Mouse (Mus musculus) left cerebral cortex, postnatal 4 days (tissue): ENCODE data around the gene Cacng1. TPM values are rescaled to one million over a fixed set of nuclear protein-coding genes. Genes with fewer than 3 reads are reported as not detected.
A peak's percentile ranks its signal among the peaks of the same experiment; 100 is the strongest.

Experiments used
- DNase-seq: peaks from one replicate; pipeline ENCODE4 v3.0.0-alpha.2; 2022
- intact Hi-C: fragments of 180-260 bp; cut with DNase I; formaldehyde crosslinking; loops from one replicate; pipeline ENCODE4 v1.15.1; 2025
- total RNA-seq, 2 experiments: library from RNA; stranded (reverse); gene quantifications; 2 replicates each; pipeline ENCODE4 v1.2.3; 2021

Cacng1 gene
- 1 to 10 TPM in 1 of 2 experiments, under 1 TPM in 1; 0.82 to 1.5 TPM for total RNA-seq

DNA sequence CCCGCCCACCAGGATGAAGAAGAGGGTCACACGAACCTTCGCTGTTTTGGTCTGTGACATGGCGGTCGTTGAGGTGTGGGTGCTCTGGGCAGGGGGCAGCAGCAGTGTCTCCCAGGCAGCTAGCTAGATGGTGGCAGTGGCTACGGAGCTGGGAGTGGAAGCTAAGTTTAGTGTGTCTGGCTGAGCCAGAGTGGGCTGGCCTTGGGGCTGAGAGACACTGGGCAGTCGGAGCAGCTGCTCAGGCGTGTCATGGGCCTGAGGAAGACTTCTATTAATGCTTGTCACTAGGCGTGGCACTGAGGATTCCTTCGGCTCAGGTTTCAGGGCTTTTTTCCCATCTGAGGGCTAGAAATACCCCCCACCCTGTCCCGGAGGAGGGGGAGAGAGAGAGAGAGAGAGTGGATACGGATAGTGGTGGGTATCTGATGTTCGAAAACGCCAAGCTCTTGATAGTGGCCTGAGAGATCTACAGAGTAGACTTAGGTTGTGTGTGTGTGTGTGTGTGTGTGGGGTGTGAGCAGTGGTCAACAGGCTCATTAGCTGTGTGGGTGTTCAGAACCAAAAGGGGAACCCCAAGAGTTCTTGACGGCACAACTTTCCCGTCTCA is at the start of gene Cacng1:
Gene Cacng1, minus strand, starts transcription at position 191 of the 607 bp plus-strand sequence.
- no peak for DNase-seq
- intact Hi-C loops = no loop called here

DNA sequence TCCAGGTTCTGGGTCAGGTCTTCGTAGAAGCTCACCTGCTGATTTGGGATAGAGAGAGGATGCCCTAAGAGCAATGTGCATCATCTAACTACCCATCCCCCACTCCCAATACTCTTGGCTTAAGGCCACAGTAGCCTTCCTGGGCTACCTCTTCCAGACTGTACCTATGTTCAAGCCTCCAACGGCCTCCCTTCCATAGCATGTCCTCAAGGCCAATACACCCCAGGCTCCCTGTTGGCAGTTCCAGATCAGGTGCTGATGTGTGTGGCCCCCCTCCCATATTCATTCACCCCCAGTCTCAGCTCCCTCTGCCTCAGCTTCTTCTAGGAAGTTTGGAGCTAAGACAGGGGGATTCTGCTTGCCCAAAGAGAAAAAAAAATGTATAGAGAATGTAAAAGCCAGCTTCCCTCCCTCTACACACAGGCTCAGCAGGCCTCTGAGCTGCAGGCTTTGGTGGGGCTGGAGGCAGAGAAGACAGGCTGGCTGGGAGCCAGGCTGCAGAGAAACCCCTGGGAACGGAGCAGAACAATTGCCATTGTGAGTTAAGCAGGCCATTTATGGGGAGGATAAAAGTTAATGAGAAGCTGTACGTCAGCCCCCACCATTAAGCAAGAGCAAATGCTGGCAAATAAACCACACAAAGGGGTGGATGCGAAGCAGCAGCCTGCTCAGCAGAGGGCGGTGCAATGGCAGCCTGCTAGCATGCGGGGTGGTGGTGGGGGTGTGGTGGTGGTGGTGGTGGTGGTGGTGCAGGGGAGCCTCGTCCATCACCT is 46.6 kb upstream of the Cacng1 start:
- intact Hi-C loops = no loop called here
- peak; percentile 67 for DNase-seq

DNA sequence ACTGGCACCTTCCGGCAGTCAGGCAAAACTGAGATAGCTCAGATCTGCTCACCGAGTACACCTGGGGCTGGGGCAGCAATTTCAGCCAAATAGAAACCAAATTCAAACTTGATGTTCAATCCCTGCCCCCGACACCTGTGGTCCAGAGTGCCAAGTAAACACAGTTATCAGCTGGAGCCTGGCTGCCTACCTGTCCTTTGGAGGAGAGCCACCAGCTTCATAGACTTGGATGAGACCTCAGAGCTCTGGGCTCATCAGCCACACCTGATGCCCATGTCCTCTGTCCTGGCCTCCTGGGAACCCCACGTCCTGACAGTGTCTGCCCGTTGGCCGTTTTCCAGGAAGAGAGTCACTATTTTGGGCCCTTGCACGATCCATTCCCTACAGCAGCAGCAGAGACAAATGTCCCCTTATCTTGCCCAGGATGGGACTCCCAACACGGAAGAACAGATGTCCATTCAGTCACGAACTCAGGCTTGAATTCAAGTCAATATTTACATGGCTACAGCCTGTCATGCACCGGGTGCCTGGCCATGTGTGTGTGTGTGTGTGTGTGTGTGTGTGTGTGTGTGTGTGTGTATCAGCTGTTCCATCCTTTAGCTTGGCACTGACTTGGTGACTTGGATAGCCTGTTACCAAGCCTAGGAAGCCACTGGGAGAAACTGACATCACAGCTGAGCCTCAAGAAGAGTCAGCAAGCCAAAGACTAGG is 45.6 kb upstream of the Cacng1 start:
- intact Hi-C loops = no loop called here

DNA sequence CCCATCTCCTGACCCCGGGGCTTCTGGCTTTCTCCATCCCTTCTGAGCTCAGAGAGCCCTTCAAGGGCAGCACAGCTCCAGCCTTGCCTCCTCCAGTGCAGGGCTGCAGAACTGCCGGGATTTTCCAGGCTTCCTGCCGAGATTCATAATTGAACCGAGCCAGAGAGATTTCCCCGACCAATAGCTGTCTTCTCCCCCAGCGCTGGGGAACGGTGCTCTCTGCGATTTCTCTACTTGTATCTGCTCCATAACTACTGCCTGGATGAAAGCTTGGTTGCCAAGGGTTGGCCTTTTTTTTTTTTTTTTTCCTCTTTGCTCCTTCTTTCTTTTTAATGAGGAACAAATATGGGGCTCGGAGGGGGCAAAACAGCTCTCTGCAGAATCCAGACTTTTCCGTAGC is 43.7 kb upstream of the Cacng1 start:
- DNase-seq = no peak
- intact Hi-C loops = no loop called here

More for the DNA sequence above, 45.6 kb upstream of the Cacng1 start:
- DNase-seq = peak; percentile 54

DNA sequence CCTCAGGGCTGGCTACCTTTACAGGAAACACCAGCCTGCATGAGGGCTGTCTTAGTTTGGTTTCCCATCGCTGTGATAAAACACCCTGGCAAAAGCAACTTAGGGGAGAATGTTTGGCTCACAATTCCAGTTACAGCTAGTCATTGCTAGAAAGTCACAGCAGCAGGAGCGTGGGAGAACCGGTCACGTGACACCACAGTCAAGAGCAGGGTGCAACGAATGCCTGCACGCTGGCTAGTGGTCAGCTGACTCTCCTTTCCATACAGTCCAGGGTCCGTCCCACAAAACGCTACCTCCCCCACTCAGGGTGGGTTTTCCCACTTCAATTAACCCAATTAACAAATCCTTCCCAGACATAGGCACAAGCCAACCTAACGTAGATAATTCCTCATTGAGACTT is 43.2 kb upstream of the Cacng1 start:
- intact Hi-C loops = no loop called here
- no peak for DNase-seq

DNA sequence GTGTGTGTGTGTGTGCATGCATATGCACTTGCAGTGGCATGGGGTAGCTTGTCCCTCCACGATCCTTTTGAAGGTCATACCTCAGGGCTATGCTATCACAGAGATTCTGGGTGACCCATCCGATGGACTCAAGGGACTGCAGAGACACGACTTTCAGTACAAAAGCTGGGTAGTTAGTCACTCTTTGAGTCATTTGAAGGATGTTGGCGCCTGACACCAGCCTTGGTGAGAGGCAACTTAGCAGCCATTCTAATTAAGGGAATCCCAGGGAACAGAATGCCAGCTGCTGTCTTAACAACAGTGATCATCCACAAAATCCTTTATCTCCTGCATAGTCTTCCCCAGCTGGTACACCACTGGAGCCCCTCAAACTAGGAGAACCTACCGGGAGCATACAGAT is 32.8 kb upstream of the Cacng1 start:
- intact Hi-C loops = no loop called here
- no peak for DNase-seq

DNA sequence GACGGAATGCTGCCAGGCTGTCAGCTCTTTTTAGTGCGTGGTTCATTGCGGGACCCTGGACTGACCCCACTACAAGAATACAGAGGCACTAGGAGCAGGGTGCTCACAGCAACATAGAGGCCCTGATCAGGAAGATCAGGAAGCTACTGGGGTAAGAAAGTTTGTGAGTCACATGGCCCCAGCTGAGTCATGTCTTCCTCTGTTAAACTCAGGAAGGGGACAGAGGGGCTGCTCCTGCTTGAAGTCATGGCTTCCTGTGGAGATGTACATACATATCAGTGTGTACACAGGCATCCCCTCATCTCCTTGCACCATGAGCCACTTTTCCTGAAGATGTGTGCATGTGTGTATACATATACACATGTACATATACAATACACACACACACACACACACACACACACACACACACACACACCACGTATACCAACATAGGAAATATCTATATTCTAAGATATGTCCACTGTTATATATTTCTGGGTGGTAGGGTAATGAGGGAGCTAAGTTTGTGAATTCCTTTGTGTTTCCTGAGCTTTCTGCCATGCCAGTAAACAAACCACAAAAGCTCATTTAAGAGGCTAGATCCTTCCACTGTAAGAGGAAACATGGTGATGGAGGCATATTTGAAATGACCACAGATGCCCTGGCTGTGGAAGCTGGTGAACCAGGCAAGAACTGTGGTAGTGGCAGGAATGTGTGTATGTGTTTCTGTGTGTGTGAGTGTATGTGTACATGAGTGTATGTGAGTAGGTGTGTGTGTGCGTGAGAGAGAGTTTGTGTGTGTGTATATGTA is 32.1 kb upstream of the Cacng1 start:
- no peak for DNase-seq
- intact Hi-C loops = no loop called here

DNA sequence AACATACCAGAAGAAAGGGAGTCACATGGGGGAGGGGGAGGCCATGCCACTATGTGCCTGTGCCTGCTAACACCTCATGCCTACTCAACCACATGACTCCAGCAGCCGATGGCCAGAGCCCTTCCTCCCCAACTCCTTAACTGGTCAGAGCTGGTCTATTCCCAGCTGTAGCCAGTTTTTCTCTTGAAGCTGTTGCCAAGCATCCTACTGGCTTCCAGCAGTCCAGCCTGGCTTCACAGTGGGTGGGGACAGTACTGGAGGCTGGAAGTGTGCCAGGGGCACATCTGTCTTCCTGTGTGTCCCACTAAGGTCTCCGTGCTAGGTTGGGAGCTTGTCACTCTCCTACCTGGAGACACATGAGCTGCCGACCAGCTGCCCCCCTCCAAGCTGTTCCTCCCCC is 26.8 kb upstream of the Cacng1 start:
- DNase-seq = peak; percentile 67
- intact Hi-C loops = no loop called here

DNA sequence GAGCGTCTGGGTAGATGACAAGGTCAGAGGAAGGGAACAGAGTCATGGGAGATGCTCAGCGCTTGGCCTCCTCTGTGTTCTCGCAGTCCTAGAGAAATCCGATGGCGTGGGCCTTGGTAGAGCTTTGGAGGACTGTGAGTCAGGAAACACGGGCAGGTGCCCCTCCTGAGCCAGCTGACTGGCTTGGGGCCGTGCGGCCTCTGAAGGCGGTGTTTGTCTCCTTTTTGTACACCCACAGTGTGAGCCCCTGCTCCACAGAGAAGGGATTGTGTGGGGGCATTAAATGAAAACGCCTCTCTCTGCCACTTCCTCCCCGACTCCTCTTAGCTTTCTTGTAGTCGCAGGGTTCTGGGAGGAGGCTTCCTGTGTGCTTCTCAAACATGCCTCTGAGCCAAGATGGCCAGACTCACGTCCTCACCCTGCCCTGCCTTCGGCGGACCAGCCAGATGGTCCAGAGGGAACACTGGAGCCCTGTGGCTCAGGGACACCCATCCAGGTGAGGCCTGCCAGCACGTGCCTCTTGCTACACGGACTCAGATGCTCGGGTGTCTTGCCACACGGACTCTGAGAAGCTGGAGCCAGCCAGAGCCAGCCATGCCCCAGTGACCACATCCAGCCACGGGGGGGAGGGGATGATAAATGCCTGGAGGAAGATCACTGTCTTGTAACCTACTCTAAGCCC is 22.2 kb upstream of the Cacng1 start:
- no peak for DNase-seq
- intact Hi-C loops = no loop called here

DNA sequence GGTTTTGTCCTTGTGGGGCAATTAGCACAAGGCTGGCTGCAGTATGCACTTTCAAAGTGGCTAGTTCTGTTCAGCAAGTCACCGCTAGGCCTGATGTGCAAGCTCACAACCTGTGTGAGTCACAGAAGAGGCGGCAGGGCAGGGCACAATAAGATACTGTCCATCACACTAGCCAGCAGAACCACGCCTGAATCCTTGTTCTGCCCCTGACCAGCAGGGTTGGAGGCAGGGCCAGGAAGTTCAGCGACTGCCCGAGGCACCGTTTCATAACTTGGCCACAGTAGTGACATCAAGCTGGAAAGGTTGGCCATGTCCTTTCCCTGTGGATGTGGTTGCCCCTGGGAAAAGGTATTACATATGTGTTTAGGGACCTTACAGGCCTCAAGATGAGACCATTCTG is 21.6 kb upstream of the Cacng1 start:
- intact Hi-C loops = no loop called here

DNA sequence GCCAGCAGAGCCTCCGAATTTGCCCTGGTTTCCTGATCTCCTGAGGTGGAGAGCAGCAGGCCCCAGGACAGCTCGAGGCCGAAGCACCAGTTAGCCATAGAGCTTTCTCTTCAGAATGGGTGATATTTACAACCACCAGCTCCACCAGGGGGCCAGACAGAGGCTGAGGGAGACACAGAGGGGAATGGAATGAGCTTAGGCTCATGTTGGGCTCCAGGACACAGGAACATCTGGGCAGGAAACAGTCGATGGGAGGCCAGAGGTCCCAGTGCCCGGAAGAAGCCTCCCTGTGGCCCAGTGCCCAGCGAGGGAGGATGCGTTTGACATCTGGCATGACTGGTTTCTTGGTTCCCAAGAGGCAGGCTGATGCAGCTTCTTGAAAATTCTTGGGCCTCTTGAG is 17.8 kb upstream of the Cacng1 start:
- intact Hi-C loops = no loop called here
- no peak for DNase-seq

More for the DNA sequence above, 21.6 kb upstream of the Cacng1 start:
- no peak for DNase-seq

DNA sequence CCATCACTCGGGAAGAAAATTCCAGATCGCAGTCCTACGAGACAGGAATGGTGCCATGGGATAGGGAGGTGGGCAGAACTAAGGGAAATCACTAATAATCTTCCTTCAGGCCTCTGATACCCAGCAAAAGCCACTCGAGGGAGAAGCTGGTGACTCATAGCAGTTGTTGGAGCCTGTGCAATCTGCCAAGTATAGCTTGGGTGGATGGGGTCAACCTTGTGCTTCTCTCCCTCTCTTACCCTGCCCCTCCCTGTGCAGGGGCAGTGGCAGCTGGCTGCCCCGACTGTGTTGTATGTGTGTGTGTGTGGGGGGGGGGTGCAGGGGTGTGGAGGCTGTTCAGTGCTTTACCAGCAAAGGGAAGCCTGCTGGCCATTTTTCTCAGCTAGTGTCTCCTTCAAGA is 15.2 kb upstream of the Cacng1 start:
- peak; percentile 19 for DNase-seq
- intact Hi-C loops = no loop called here

DNA sequence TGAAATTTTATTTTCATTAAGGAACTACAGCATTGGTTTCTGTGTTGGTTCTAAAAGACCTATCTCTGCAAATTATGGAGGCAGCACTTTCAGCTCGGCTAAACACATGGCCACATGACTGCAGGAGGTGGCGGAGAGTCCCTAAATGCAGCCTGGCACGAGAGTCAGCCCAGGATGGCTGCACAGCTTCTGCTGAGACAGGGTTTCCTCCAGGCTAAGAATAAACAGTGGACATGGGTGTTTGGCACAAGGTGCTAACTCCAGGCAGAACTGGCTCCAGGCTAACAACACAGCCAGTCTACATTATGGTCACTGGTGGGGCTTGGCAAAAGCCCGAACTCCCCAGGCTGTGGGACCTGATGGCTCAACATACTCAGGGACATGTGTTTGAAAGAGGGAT is 14.6 kb upstream of the Cacng1 start:
- intact Hi-C loops = no loop called here
- DNase-seq = peak; percentile 61

DNA sequence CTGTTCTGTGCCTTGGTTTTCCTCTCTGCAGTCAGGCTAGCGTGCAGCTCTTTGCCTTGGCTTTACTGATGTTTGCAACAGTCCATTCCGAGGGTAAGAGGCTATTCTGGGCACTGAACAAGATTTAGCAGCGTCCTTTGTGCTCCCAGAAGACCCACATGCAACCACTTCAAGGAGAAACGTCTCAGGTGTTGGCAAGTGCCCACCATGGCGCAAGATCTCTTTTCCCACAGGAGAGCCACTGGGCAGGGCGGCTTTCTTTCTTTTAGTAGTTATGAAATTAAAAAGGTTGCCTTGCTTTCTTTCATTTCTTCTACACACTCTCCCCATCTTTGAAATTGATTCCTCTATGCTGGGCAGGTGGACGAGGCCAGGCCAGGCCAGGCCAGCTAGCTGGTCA is 12.8 kb upstream of the Cacng1 start:
- intact Hi-C loops = no loop called here
- no peak for DNase-seq

DNA sequence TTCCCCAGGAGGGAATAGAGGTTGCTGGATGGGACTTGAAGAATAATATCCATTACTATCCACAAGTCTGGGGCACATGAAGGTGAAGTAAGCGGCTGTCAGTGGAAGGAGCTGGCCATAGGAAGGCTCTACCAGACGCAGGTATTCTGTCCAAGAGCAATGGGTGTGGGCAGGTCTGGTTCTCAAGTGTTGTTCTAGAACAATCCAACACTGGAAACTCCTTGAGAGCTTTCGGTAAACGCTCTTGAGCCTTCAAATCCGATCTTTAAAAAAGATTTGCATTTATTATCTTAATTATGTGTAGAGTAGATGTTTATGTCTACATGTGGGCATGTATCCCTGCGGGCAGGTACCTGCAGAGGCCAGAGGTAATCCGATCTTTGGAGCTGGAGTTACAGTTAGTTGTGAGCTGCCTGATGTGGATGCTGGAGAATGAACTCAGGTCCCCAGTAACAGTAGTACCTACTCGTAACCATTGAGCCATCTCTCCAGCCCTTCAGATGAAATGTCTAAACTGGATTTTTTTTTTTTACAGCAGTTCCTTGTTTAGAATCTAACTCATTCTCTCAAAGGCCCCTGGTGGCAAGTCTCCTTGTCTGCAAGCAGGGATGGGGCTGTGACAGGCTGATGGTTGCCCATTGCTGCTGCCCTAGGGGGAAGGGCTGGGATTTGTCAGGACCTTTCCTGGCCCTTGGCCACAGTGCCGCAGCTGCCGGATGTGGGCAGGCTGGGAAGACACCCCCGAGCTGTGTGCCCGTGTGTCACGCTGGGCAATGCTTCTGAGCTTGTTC is 11.9 kb upstream of the Cacng1 start:
- peak; percentile 86 for DNase-seq
- intact Hi-C loops = no loop called here

DNA sequence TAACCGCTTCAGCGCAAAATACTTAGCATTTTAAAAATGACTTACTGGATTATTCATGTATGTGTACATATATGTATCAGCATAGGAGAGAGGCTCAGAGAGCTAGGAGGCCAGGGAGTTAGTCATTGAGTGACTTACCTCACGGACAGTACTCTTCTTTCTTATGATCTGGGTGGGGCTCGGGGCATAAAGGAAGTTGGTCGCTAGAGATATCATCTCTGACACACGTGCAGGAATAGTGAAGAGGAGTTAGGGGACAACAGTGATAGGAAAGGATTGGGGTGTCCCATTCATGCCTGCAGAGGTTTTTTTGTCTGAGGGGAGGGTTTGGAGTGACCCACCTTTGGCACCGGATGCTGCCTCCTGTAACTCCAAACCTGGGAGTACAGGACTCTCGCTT is 8.3 kb upstream of the Cacng1 start:
- intact Hi-C loops = no loop called here
- no peak for DNase-seq

DNA sequence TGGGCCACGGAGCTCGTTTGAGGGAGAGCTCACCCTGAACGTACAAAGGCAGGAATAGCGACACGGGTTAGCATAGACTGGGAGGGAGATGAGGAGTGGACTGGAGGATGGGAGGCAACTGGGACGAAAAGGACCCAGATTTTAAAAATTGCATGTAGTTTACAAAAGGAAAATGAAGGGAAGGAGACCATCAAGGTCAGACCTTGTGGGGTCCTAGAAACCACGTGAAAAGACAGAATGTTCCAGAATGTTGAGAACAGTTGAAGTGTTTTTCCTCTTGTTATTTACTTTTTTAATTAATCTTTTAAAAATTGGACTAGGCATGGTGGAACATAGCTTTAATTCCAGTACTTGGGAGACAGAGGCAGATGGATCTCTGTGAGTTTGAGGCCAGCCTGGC is 4.7 kb upstream of the Cacng1 start:
- intact Hi-C loops = no loop called here
- no peak for DNase-seq

DNA sequence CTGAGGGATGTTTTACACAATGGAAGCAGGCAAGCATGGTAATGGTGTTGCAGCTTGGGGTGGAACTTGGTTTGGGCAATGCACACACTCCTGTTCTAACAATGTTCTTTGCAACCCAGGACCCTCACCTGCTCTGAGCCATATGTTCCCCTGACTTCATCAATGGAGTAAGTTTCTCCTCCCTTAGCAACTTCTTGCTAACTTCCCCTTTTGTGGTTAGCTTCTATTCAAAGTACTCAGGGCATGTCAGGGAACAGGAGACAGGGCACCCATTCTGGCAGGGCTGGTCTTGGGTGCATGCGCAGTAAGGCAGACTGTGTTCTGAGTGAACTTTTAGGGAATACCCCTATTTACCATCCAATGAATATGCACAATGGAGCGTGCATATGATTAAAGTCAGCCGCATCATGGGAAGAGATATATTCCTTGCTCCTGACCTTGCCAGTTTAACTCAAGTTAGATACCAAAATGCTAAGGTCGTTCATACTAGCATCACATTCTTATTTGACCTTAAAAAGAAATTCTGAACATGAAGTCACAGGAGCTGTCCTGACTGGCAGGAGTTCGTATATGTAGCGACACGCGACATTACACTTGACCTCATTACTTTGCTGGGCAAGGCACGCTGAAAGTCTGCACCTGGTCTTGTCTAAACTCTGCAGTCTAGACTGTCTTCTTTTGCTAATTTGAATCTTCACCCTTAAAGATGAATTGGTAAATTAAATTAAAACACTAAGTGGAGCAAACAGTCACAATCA is 4.1 kb upstream of the Cacng1 start:
- intact Hi-C loops = no loop called here
- no peak for DNase-seq

DNA sequence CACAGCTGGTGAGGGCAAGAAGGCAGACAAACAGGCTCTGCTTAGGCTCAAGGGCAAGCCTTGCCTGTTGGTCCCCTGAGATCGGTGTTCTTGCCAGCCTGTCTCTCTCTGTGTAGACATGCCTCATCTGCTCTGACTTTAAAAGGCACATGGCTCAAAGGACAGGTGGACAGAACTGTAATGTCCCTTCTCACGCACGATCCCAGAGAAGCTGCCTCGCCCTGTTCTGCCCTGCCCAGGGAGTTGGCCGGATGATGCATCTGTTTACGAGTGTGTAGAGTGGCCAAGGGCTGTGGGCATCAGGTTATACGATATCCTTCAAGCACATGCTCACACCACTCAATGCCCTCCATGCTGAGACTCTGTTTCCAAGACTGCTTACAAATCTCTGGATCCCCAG is 2.0 kb downstream of the Cacng1 start:
- intact Hi-C loops = no loop called here
- DNase-seq = no peak
